Mouse (Mus musculus) urinary bladder, adult 18-20 months (tissue): ENCODE data around the gene Wnt9a.
"Not testable (repeated sequence)": the region's sequence is repeated elsewhere in the genome, so short reads cannot be mapped to it uniquely, and the experiment has no call there.

Source experiments
- DNase-seq, 2 experiments: peaks; one replicate each; pipeline ENCODE4 v3.0.0; 2022; ENCODE audit warnings: low spot score in 2 of 2, mixed read lengths in 2 of 2

Gene Wnt9a

DNA sequence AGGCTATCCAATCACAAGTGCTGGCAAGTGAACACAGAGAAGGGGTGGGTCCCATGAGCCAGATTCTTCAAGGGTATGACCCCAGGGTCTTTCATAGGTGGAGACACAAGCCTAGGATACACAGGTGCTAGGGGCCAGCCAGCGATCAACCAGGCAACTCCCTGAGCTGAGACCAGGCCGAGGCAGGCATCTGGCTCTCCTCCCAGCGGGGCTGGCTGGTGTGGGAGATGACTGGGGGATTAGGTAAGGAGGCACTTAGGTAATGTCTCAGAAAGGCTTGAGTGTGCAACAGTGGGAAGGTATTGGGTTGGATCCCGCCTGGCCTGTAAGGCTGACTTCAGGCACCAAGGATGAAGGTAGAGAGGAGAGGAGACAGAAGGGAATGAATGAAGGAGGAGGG lies 28.4 kb downstream of the Wnt9a start:
- DNase-seq: peak in 1 of 2 experiments; percentile 34

GRCm38 (mm10) chr11:59335942-59336341 lies 29.2 kb downstream of the Wnt9a start:
- no peak for DNase-seq

GRCm38 (mm10) chr11:59336381-59336780 lies 29.7 kb downstream of the Wnt9a start:
- no peak for DNase-seq

GRCm38 (mm10) chr11:59337955-59338735 lies 31.4 kb downstream of the Wnt9a start:
- DNase-seq: no peak

GRCm38 (mm10) chr11:59338736-59339120 lies 32.0 kb downstream of the Wnt9a start:
- DNase-seq: no peak

DNA sequence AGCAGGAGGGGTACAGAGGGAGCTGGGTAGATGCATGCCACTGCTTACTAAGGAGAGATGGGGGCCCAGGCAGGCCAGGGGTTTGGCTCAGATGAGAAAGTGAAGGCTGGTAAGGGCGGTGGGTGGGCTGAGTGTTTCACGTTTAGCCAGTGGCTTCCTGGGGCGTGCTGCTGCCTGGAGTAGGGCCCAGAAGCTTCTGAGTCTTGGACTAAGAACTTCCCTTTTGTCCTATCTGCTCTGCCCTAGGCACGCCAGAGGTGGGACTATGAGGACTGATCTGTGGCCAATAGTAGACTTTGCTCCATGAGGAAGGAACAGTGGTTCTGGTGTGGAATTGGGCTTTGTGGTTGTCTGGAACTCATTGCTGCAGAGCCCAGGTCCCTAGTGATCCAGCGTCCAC lies 36.2 kb downstream of the Wnt9a start:
- DNase-seq: no peak

DNA sequence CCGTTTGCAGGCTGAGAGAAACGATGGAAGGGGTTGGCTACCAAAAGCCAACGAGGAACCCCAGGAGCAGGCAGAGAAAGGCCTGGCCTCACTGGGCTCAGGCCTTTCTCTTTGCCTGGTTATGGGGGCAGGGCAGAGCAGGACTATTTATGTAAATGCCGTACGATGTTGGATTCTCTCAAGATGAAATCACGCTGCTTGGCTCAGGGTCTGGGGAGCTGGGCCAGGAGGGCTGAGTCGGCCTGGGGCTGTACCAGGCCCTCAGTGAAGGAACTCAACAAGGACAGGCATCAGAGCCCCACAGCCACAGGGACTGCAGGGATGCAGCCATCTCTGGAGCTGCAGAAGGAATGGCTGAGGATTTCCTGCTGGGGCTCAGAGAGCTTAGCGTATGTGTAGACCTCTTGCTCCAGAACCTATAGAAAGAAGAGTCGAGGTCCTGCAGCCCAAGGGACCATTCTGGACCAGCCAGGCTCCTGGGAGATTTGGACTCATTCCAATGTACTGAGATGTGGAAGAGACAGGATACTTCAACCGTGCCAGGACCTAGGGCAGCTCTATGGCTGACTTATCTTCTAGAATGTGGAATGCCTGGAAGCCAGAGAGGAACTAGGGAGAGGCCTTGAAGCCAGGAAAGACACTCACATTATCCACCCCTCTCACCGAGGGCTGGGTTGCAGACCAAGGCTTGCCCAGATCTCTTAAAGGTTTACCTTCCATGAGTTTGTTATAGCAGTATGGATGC lies 39.6 kb downstream of the Wnt9a start:
- DNase-seq: peak in 1 of 2 experiments; percentile 74

- DNase-seq: no peak
Measured at GRCm38 (mm10) chr11:59350326-59350725, 43.6 kb downstream of the Wnt9a start.

- DNase-seq: no peak
Measured at GRCm38 (mm10) chr11:59354793-59355192, 48.1 kb downstream of the Wnt9a start.

- no peak for DNase-seq
Measured at GRCm38 (mm10) chr11:59356874-59357289, 50.2 kb downstream of the Wnt9a start.

DNA sequence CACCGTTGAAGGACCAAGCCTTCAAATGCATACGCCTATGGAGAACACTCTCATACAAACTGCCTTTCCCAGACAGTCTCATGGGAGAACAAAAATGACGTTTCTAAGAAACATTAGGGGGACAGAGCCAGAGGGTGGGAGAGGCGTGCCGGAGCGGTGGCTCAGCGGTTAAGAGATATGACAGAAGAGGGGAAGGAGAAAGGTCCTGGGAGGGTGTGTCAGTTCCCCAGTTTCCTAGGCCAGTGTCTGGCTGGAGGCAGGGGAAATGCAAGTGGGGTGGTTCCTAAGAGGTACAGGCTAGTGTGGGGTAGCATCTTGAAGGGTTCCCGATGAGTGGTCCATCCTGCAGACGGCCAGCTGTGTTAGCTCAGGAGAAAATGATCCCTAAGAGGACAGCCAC lies 54.6 kb downstream of the Wnt9a start:
- no peak for DNase-seq

- DNase-seq: no peak
Measured at GRCm38 (mm10) chr11:59364007-59364406, 57.3 kb downstream of the Wnt9a start.

GRCm38 (mm10) chr11:59364417-59364816 lies 57.7 kb downstream of the Wnt9a start:
- no peak for DNase-seq

GRCm38 (mm10) chr11:59366031-59366430 lies 59.3 kb downstream of the Wnt9a start:
- DNase-seq: no peak

GRCm38 (mm10) chr11:59366633-59367032 lies 59.9 kb downstream of the Wnt9a start:
- DNase-seq: no peak

DNA sequence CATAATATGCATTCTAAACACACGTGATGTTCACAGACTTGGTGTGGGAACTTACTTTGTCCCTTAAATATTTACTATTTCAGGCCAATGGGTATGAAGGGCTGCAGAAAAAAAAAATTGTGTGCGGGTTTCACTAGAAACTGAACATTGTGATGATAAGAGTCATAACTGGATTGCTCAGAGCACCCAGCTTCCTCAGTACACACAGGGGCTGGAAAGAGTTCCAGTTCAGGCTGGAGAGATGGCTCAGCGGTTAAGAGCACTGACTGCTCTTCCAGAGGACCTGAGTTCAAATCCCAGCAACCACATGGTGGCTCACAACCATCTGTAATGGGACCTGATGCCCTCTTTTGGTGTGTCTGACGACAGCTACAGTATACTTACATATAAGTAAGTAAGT lies 61.2 kb downstream of the Wnt9a start:
- DNase-seq: not testable (repeated sequence)

DNA sequence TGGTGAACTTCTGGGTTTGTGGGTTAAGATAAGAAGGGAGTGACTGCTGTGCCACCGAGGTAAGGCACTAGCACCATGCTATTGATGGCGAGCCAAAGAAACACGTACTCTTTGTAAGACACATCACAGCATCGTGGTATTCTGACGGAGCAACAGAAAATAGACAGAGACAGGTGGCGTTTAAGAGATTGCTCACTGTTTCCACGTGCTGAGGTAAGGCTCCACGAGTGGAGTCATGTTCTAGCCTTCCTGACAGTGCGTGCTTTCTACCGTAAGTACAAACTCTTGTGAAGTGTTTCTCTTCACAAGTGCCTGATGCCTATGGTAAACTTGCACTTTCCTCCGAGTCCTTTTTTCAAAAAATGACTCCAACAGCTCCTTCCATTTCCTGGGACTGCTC lies 63.1 kb downstream of the Wnt9a start:
- no peak for DNase-seq

GRCm38 (mm10) chr11:59375475-59375874 lies 68.7 kb downstream of the Wnt9a start, which contains the start of gene Prss38:
Gene Prss38 (minus strand): TSS chr11:59375657.
- DNase-seq: no peak

DNA sequence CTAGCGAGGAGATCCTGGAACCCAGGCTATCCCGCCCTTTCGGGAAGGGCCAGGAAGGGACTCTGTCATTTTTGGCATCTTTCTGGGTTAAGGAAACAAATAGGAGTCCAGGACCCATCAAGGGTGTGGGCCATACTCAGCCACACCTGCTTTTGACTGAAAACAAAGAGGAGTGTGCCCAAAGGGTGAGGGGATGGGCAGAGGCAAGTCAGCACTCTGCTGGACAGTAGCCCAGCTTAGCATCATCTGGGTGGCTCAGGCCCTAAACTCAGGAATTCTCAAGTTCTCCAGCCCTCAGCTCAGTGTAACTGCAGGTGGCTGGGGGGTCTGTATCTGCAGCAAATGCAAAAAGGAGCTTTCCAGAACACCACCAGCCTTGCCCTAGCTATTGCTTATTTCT lies 71.3 kb downstream of the Wnt9a start:
- no peak for DNase-seq

GRCm38 (mm10) chr11:59379547-59379946 lies 72.8 kb downstream of the Wnt9a start:
- DNase-seq: no peak
